Mouse (Mus musculus) ES-Bruce4 (cell line): ENCODE results near the gene Ankar.

Experiments
- CTCF ChIP-seq: IDR thresholded peaks from one replicate; pipeline ENCODE4 v1.8.1; 2011; ENCODE audit warnings: low read depth, low read length
- EP300 ChIP-seq: IDR thresholded peaks from 2 replicates; pipeline ENCODE4 v1.6.1; 2011; ENCODE audit warnings: low read depth, low read length; ENCODE audit not compliant: insufficient read depth
- POLR2A ChIP-seq: IDR thresholded peaks from one replicate; pipeline ENCODE4 v1.8.1; 2011; ENCODE audit warnings: low read length; ENCODE audit not compliant: insufficient read depth

DNA sequence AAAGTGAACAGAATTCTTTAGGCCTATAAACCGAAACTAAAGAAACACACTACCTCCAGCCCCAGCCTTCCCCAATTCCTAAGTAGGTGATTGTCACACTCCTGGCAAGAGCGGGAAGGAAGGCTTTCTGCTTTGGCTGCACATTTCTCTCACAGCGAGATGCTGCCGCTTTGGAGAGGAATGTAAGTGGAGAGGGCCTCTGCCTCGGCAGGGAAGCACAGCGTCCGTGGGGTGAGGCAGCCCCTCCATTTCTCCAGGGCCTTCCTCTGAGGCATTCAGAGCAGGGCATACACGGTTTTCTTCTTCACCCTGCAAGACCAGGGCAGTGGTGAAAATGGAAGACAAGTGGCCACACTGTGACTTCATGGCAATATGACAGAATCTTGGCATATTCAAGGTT, 22.3 kb upstream of the Ankar start:
- TF ChIP-seq CTCF (no peak), POLR2A (no peak), EP300 (no peak)
